Mouse (Mus musculus) spleen, postnatal 36 days (tissue): Measurements from ENCODE around the gene Slc6a6.

Source experiments
- DNase-seq, 2 experiments: peaks; one replicate each; pipeline ENCODE4 v3.0.0; 2022; ENCODE audit warnings: low spot score in 2 of 2, mixed read lengths in 1 of 2

Slc6a6 gene

DNA sequence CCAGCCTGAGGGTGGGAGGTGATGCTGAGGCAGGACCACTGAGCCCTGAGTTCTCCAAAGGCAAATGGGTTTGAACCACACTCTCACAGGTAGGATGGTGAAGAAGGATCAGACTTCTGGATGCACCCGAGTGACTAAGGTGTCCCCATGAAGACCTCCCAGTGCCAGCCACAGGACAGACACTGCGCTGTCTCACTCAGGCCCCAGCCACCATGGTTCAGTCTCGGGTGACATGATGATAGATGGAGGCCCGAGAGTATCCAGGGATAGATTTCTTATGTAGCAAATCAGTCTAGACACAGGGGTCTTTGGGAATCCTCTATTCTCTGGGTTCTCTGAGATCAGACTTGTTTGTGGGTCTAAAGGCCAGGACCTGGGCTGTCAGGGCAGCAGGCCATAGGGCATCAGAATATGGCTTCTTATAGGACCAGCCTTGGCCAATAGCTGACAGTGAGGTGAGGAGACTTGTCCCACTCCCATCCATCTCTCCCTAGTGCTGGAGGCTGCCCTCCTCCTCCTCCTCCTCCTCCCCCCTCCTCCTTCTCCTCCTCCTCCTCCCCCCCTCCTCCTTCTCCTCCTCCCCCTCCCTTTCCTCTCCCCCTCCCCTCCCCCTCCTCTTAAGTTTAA, 36.8 kb downstream of the Slc6a6 start:
- no peak for DNase-seq

DNA sequence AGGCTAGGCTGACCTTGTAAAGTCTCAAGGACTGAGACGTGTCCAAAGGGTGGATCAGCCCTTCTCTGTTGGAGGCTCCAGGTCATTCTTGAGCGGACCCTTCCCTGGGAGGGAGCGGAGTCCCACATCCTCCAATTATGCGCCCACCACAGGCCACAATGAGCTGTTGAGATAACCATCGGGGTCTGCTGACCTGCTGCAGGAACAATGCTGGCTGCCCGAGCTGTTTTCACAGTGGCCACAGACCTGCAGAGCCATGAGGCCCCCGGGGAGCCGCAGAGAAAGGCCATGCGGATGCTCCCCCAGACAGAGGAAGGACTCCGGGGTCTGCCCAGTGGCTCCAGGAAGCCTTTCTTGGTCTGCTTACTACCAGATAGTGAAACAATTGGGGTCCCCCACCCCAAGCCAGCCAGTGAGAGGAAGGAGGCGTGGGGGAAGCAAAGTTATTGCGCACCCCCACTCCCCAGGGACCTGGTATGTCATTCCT, 37.4 kb downstream of the Slc6a6 start:
- no peak for DNase-seq

DNA sequence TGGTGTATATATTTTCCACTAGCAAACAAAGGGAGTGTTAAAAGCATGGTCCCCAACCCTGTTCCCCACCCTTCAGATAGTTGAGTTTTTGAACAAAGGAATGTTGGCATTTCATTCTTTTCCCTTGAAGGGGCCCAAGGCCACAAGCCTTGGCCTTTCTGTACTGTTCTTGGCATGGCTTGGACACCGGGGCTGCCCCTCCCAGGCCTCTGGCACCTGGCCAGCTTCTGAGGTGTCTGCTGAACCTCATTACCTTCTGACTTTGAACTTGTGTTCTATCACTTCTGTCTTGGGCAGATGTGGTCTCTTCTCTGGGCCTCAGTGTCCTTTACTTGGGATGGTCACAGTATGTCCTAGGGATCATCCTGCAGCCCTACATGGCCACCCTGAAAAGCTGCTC, 43.5 kb downstream of the Slc6a6 start:
- DNase-seq: no peak

GRCm38 (mm10) chr6:91728939-91729619, 45.2 kb downstream of the Slc6a6 start:
- no peak for DNase-seq

DNA sequence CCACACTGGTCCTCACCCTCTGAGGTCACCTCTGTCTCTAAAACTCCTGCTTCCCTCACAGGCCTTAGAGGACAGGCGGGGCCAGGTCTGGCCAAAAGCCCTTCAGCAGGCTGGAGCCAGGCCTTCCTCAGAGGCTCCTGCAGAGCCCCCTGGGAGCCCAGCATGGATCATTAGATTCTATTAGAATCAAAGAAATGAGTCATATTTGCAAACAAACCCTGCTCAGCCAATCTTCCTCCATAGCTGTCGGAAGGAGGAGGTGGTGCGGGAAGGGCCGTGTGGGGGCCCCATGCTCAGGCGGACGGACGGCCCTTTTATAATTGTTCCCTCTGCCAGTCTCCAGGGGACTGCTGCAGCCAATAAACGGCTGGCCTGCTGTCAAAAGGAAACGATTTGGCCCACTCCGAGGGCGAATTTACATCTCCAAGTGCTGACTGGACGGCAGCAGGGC, 45.8 kb downstream of the Slc6a6 start:
- DNase-seq: peak; percentile 11 to 18

GRCm38 (mm10) chr6:91732138-91732537, 48.3 kb downstream of the Slc6a6 start:
- no peak for DNase-seq

DNA sequence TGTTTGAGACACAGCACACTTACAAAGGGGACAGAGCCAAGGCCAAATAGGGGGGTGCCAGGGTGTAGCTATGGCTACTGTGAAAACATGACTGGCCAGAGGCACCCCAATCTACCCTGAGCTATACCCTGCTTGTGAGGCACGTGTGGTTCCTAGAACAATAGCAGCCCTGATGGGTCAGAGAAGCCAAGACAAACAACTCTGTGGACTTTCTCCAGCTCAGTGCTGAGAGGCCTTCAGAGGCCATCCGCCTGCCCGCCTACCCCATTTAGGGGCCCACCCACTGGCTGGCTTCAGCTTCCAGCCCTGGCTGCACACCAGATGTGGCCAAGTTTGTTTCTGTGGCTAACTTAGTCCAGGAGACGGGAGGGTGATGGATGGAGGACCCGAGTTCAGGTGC, 52.6 kb downstream of the Slc6a6 start:
- no peak for DNase-seq

DNA sequence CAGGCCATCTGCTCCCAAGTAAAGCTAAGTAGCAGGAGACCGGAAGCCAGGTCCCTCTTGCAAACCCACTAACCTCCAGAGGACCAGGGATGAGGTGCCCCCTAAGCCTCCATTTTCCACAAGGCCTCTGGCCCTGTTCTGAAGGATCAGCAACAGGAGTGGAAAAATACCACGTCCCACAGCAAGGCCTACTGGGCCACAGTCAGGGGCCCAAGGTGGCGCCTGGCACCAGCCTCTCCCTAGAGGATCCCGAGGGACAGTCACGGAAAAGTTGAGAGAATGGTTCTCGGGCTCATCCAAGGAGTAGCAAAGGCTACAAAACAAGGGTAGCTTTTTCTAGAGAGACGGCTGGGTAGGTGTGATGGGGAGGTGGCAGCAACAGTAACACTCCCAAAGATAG, 53.6 kb downstream of the Slc6a6 start:
- DNase-seq: no peak

GRCm38 (mm10) chr6:91738058-91738457, 54.2 kb downstream of the Slc6a6 start:
- no peak for DNase-seq

- DNase-seq: peak; percentile 29 to 32
Observed at GRCm38 (mm10) chr6:91741046-91741445, 57.2 kb downstream of the Slc6a6 start.

GRCm38 (mm10) chr6:91742466-91742865, 58.6 kb downstream of the Slc6a6 start:
- no peak for DNase-seq

GRCm38 (mm10) chr6:91742995-91743394, 59.1 kb downstream of the Slc6a6 start:
- DNase-seq: no peak

- DNase-seq: no peak
Observed at GRCm38 (mm10) chr6:91743886-91744285, 60.0 kb downstream of the Slc6a6 start.

DNA sequence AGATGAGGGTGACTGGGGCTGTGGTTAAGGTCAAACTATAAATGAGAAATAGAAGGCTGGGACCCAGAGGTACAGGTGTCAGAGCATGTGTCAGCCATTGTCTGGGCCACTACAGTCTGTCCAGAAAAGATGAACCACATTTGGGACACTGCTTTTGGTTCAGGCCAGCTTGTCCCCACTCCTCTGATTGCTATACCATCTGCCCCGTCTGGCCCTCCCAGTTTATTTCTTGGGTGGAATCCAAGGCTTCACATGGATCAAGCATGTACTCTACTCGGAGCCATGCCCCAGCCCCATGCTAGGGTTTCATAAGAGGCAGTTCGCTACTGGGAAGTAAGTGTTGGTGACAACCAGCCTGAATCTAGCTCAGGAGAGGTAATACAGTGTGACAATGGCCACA, 61.4 kb downstream of the Slc6a6 start:
- DNase-seq: no peak

DNA sequence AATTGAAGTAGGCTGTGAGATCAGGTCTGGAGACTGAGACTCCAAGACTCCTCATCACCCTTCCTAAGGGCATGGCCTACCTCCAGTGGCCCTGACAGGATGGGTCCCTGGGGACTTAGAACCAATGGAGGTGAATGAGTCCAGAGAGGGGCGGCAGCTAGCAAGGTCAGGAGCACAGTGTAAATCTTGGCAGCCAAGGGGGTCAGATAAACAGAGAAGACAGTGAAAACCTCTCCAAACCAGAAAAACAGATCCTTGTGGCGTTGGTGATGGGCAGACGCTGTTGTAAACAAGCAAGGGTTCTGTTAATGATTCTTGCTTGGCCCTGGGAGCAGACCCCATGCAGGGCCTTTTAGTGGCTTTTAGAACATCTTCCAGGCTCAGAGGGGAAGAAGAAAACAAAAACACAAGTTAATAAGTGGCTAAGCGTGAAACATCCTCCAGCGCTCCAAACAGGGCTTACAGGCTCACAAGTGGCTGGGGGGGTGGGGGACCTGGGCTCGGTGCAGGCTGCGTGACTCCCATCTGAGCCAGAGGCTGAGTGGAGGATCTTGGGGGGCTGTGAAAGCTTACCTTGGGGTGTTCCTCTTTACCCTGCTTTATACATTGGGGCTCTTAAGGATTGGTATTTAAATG, 62.2 kb downstream of the Slc6a6 start:
- no peak for DNase-seq

DNA sequence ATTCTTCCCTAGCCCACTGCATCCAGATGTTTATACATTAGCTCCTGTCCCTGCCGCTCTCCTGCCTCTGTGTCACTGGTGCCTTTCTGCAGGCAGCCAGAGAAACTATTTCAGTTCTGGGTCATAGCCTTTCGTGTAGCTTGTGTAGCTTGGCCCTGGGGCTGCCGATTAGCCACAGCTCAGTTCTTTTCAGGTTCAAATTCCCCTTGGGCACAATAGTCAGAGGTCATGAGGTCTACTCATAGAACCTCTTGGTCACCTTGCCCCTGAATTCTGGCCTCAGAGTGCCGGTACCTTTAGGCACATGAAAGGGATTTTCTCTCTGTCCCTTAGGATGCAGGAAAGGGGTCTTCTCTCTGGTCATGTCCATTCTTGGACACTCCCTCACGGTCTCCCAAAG, 62.9 kb downstream of the Slc6a6 start:
- no peak for DNase-seq

- DNase-seq: no peak
Observed at GRCm38 (mm10) chr6:91750976-91751375, 67.1 kb downstream of the Slc6a6 start.

DNA sequence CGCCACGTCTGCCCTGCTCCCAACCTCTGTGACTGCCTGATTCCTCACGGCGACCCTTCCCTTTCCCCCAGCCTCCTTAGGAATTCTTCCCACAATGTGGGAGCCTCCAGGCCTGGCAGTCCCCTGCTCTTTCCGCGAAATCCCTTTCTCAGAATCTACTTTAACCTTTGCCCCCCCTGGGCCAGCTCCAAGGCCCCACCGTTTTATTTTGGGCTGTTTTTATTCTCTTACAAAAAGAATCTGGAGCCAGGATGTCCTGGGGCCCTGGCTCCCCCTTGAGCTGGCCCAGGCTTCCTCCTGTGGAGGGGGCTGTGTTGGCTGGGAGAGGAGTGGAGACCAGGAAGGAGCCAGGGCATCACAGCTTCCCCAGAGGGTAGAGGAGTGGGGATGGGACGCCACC, 69.0 kb downstream of the Slc6a6 start:
- DNase-seq: no peak

DNA sequence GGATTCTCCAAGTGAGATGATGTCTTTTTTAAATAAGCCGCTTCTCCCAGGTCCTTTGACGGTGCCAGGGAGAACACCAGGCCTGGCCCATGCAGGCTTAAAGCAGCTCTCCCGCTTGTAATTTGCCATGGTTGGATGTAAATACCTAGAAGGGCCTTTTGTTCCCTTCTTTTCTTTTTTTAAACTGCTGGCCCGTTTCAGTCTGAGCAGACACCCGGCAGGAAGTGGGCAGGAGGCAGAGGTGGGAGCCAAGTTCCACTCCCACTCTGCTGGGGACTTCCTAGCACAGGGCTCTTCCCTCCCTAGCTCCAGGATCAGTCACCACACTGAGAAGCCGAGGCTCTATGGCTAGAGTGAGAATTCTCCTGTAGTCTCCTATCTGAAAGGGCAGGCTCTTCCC, 70.2 kb downstream of the Slc6a6 start:
- DNase-seq: no peak

DNA sequence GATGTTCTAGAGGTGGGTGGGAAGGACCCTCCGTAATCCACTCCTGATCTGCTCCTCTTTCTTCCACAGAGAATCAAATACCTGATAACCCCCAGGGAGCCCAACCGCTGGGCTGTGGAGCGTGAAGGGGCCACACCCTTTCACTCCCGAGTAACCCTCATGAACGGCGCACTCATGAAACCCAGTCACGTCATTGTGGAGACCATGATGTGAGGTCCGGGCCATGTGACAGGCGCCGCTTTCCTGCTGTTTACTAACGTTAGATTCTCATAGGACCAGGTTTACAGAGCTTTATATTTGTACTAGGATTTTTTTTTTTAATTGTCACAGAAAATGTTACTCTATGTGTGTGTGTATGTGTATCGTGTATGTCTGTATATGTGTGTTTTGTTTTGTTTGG, 71.0 kb downstream of the Slc6a6 start:
- DNase-seq: no peak

DNA sequence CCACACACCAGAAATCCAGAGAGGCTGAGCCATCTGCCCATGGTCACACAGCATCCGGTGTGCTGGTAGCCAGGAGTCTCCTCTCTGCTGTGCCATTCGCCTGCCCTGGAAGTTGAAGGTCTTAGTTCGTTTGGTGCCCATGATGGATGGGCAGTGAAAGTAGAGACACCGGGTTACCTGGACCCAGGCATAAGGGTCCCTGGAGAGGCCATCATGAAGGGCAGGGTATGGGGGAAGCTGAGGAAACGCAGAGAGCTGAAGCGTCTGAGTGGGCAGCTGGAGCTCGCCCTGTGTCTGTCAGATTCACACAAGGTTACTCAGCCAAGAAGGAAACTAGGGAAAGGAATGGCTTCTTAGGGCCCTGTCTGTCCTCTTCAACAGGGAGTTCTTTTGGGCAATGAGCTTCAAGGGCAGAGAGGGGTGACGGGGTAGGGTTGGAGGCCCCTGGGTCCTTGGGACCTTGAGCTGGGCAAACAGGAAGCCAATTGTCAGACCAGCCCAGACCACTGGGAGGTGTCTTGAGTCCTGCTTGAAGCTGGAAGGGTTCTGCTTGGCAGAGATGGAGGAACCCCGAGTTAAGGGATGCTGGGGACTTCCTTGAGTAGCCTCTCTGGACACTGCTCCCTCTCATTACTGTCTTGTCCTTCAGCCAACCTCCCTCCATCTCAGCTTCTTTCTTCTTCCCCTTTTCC, 78.3 kb downstream of the Slc6a6 start:
- no peak for DNase-seq

DNA sequence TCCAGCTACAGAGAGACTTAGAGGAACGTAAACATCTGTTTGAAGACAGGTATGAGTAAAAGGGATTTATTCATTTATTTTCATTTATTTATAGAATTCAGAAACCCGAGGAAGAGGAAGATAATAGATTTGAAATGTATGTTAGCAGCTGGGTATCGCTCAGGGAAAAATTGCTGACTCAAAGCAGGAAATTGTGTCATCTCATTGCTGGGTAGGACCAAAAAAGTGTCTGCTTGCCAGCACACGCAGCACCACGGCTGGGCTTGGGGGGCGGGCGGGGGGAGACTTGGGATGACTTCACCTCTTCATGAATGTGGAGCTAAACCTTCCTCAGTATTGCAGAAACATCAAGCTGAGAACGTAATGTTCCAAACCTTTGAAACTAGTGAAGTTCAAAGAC, 83.7 kb downstream of the Slc6a6 start:
- no peak for DNase-seq
